Mouse (Mus musculus) embryonic fibroblast, embryonic 13.5 days (primary cell): ENCODE data around the gene Setdb1. TPM values are rescaled to one million over a fixed set of nuclear protein-coding genes. Genes with fewer than 3 reads are reported as not detected.
"Not testable (repeated sequence)": the region's sequence is repeated elsewhere in the genome, so short reads cannot be mapped to it uniquely, and the experiment has no call there.

ENCODE experiments used
- H3K27ac ChIP-seq: 2 replicates; pipeline ENCODE4 v1.5.1; 2012; ENCODE audit warnings: low read length, control low read depth, inconsistent platforms; ENCODE audit not compliant: insufficient read depth
- H3K4me1 ChIP-seq: 2 replicates; pipeline ENCODE4 v1.6.1; 2011; ENCODE audit warnings: low read length; ENCODE audit not compliant: control insufficient read depth, insufficient read depth
- H3K4me3 ChIP-seq: 2 replicates; pipeline ENCODE4 v1.5.1; 2011; ENCODE audit warnings: mild to moderate bottlenecking, control low read depth, low read length; ENCODE audit not compliant: insufficient read depth
- CTCF ChIP-seq: IDR thresholded peaks from 2 replicates; pipeline ENCODE4 v1.5.1; 2011; ENCODE audit warnings: mild to moderate bottlenecking, control low read depth, low read length, moderate library complexity, borderline replicate concordance; ENCODE audit not compliant: insufficient read depth
- POLR2A ChIP-seq: IDR thresholded peaks from 2 replicates; pipeline ENCODE4 v1.6.1; 2011; ENCODE audit warnings: low read depth, mild to moderate bottlenecking, control low read depth, low read length, moderate library complexity
- polyA plus RNA-seq: library from polyadenylated mRNA; stranded (reverse); fragments of >200 nt; gene quantifications from 2 replicates; pipeline ENCODE4 v1.2.4, GENCODE M21; 2011; ENCODE audit warnings: low read depth; ENCODE audit not compliant: missing spikeins, insufficient read length

Setdb1 gene
- polyA plus RNA-seq: 28.6 and 34.3 TPM in 2 replicates

DNA sequence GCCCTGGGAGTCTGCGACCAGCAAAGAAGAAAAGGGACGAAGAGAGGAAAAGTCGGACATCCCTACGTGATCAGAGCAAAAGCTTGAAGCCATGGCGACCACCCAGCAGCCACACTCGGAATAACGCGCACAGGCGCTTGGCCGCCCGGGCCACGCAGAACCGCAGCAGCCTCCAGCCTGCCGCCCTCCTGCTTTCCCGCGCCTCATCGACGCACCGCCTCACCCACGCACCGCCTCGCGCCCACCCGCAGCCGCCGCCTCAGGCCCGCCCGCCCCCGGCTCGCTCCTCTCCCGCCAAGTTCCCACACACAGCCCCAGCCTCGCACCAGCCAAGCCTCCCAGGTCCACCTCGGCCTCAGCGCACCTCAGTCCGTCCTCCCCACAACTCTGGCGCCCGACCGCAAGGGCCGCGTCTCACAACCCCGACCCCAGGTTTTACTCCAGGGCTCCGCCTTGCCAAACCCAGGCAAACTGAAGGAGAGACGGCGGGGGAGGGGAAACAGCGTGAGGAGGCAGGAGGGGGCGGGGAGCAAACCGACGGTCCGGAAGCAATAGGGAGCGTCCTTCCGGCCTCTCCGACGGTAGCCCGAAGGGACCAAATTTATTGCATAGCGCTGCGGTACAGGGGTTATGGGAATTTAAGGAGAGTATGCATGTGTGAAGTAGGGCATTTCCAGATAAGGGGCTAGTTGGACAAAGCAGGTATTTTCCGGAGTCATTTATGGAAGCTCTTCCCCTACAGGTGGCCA lies at the start of gene Setdb1:
Gene Setdb1 (minus strand): TSS at position 502 of the 749 bp plus-strand sequence.
- peak within 1 kb of the TSS; percentile 73 for H3K4me3 ChIP-seq
- not testable (repeated sequence) for H3K27ac ChIP-seq, H3K4me1 ChIP-seq

DNA sequence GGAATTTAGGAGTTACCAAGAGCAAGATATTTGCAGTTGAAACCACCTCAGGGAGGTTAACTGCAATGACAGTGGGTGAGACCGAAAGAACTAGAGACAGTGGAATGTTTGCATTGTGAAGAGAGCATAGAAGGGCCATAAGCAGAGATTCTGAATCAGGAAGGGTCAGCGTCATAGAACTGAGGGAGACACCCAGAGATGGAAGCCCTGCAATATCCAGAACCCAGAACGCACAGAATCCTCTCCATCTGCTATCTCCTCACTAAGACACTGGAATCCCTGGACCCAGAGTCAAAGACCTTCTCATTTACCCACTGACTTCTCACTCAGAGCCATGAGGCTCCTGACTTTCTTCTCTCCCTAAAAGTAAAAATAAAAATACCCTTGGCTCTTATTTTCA lies 45.7 kb upstream of the Setdb1 start, which contains the start of gene 4930558C23Rik:
Gene 4930558C23Rik (minus strand): TSS at position 101 of the 400 bp plus-strand sequence.
- Histone ChIP-seq H3K4me1 (peaks cover 5% of the 10 kb centered on the region; the same call in 1 of the 2 replicates), H3K4me3 (no peak within 1 kb of the TSS), H3K27ac (no peak within 1 kb of the TSS)
- TF ChIP-seq POLR2A (no peak), CTCF (no peak)

DNA sequence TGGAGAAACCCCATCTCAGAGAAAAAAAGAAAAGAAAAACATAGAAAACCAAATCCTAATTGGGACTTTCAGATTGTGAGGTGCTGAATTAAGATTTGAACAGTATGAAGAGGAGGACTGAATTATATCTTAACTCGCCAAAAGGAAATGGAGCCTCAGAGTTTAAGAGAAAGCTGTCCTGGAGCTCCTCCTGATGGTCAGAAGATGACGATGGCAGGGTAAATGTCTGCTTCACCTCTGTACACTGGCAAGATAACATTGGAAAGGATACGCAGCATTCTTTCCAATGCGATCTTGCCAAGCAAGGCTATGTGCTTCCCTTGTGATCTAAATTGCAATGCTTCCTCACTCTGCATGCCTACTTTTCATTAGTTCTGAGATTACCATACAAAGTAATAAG lies 37.4 kb upstream of the Setdb1 start:
- H3K4me1 ChIP-seq: no peaks in the 10 kb centered on the region
- no peak overlapping the region for H3K4me3 ChIP-seq
- no peak for TF ChIP-seq CTCF
- TF ChIP-seq POLR2A: no peak
- H3K27ac ChIP-seq: no peak overlapping the region

DNA sequence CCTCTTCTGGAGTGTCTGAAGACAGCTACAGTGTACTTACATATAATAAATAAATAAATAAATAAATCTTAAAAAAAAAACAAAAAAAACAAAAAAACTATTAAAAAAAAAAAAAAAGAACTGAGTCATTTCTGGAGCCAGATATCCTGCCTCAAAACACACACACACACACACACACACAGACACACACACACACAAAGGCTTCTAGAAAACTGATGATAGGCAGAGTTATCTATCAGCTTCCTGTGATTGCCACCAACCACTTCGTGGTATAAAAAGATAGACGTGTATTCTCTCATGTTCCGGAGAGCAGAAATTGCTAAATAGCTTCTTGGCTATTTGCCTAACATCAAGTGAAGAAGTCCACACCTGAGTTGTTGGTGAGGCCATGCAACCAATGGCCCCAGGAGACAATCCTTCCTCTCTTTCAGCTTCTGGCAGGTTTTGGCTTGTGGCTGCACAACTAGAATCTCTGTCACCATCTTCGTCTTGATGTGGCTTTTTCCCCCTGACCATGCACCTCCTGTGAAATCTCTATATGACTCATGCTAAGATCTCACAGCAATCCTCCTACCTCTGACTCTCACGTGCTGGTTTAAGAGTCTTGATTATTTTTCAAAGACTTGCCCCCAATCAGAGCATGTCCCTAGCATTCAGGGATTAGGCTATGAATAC lies 28.5 kb upstream of the Setdb1 start:
- H3K4me3 ChIP-seq: no peak overlapping the region
- no peak overlapping the region for H3K27ac ChIP-seq
- TF ChIP-seq CTCF (no peak), POLR2A (no peak)
- H3K4me1 ChIP-seq: no peaks in the 10 kb centered on the region

DNA sequence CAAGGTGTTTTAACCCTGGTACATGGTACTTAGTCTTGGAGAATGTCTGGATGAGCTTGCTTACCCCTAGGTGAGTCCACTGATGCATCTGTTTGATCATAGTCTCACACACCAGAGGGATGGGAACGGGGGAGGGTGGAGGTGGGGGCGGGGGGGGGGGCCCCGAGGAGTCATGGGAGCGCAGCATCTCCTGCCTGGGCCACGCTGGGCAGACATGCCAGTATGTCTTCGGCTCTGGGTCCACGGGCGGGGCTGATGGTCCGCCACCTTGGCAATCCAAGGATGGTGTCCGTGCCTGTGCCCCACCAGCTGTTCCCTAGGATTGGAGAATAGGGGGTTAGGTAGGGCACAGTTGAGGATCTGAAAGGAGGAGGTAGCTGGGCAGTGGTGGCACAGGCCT lies 16.2 kb upstream of the Setdb1 start:
- Histone ChIP-seq H3K4me3 (no peak overlapping the region), H3K27ac (no peak overlapping the region), H3K4me1 (no peaks in the 10 kb centered on the region)
- no peak for TF ChIP-seq POLR2A
- no peak for TF ChIP-seq CTCF

DNA sequence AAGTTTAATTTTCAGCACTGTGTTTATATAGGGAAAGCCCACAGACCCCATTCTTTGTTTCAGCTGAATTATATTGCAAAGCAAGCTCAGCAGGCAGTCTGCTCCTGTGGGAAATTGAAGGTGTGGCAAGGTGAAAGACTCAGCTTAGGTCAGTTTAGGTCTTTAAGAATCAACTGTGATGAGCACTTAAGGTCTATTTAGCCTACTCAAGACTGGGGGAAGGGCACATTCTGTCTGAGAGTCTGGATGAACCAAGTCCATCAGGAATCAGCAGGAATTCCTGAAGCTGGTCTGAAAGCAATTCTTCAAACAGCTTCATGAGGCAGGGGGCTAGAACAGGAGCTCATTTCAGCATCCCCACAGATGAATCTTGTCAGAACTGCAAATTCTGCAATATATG lies 13.1 kb upstream of the Setdb1 start:
- no peaks in the 10 kb centered on the region for H3K4me1 ChIP-seq
- H3K4me3 ChIP-seq: no peak overlapping the region
- TF ChIP-seq POLR2A (no peak), CTCF (no peak)
- H3K27ac ChIP-seq: no peak overlapping the region

DNA sequence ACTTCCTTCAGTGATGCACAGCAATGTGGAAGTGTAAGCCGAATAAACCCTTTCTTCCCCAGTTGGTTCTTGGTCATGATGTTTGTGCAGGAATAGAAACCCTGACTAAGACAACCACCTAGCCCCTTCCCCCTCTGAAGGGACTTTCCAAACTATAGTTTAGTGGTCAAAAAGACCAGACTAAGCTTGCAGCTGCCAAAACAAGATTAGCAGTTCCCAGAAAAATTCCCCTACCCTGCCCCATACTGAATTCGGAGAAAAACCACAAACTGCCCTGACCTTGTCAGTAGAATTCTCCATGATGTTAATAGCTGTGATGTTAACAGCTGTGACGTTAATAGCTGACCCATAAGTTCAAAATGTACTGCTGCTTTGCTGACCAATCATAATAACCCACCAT lies 3.3 kb upstream of the Setdb1 start:
- not testable (repeated sequence) for H3K27ac ChIP-seq, H3K4me3 ChIP-seq, H3K4me1 ChIP-seq

DNA sequence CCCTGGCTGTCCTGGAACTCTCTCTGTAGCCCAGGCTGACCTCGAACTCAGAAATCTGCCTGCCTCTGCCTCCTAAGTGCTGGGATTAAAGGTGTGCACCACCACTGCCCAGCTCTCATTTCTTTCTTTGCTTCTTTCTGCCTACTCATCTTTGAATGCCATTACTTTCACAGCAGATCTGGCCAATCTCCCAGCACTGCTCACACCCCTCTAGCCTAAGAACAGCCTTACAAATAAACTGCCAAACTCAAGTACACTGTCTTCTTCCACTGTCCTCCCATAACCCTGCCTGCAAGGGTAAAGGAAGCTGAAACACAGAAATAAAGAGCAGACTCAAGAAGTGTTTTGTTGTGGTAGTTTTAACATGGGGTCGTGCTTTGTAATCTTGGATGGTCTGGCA lies 744 bp upstream of the Setdb1 start:
- Histone ChIP-seq H3K4me3 (no peak overlapping the region), H3K27ac (no peak overlapping the region), H3K4me1 (no peaks in the 10 kb centered on the region)
- TF ChIP-seq CTCF (no peak), POLR2A (no peak)

DNA sequence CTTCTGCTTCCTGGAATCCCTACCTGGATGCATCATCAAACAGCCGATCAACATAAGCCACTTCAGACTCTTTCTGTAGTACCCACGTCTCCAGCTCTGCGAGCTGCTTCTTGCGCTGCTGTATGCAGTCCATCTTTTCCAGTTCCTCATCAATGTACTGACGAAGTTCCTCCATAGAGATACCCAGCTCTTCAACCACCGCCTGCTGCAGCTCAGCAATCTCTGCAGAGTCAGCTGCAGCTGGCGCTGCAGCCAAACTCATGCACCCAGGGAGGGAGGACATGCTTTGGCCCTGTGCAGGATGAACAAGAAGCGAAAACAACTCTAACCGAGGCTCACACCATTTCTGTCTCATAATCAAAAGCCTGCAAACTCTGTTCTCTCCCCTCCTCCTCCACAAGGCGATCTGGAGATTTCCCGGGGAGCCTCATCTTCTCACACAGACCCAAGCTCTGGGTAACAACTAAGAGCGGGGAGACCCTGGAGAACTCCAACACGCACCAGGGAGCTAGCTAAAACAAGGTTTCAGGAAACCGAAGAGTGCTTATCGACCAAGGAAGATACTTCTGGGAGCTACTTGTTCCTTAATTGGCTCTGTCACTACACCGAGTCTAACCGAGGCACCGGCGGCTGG lies 974 bp downstream of the Setdb1 start:
- peak overlapping the region; percentile 73 for H3K4me3 ChIP-seq
- not testable (repeated sequence) for H3K4me1 ChIP-seq, H3K27ac ChIP-seq

DNA sequence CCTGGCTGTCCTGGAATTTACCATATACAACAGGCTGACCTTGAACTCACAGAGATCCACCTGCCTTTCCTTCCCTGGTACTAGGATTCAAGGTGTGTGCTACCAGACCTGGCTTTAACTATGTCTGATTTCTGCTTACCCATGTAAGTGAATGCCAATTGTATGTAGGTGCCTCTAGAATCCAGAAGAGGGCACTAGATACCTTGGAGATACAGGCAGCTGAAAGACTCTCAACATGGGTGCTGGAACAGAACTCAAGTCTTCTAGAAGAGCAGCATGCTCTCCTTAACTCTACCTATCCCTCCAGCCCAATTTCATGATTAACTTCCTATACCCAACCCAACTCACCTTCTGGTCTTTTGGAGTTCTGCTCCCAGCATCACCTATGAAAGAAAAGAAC lies 7.5 kb downstream of the Setdb1 start:
- no peaks in the 10 kb centered on the region for H3K4me1 ChIP-seq
- TF ChIP-seq CTCF (no peak), POLR2A (no peak)
- H3K4me3 ChIP-seq: no peak overlapping the region
- H3K27ac ChIP-seq: no peak overlapping the region

DNA sequence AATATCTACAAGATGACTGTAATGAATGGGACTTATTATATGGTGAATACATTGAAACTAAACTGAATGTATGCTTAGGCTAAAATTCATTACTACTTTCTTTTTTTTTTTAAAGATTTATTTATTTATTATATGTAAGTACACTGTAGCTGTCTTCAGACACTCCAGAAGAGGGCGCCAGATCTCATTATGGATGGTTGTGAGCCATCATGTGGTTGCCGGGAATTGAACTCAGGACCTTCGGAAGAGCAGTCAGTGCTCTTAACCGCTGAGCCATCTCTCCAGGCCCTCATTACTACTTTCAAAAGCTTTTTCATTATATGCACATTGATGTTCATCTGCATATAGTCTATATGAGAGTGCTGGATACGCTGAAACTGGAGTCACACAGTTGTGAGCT lies 8.7 kb downstream of the Setdb1 start:
- H3K4me3 ChIP-seq, H3K4me1 ChIP-seq: not testable (repeated sequence)

More for the DNA sequence above, 8.7 kb downstream of the Setdb1 start:
- not testable (repeated sequence) for H3K27ac ChIP-seq
